Mouse (Mus musculus) intestine, embryonic 15.5 days (tissue): ENCODE results near the gene Akr1cl. TPM values are rescaled to one million over a fixed set of nuclear protein-coding genes. Genes with fewer than 3 reads are reported as not detected.

ENCODE experiments used
- ATAC-seq: fragments of 200-750 bp; cut with Nextera tagmentation; 2 replicates; pipeline ENCODE4 v1.8.0; 2017; ENCODE audit warnings: moderate TSS enrichment, moderate library complexity
- H3K27ac ChIP-seq: fragments of 300-500 bp; sonication (generic); 2 replicates; pipeline ENCODE4 v1.5.1; 2015; ENCODE audit warnings: mild to moderate bottlenecking, inconsistent platforms
- H3K27me3 ChIP-seq: fragments of 300-500 bp; sonication (generic); replicated peaks from 2 replicates; pipeline ENCODE4 v1.6.1; 2015; ENCODE audit warnings: inconsistent platforms
- H3K36me3 ChIP-seq: fragments of 300-500 bp; sonication (generic); 2 replicates; pipeline ENCODE4 v1.6.1; 2015; ENCODE audit warnings: inconsistent platforms
- H3K4me1 ChIP-seq: fragments of 300-500 bp; sonication (generic); replicated peaks from 2 replicates; pipeline ENCODE4 v1.6.1; 2015; ENCODE audit warnings: inconsistent platforms
- H3K4me2 ChIP-seq: fragments of 300-500 bp; sonication (generic); replicated peaks from 2 replicates; pipeline ENCODE4 v1.6.1; 2015; ENCODE audit warnings: mild to moderate bottlenecking, inconsistent platforms
- H3K4me3 ChIP-seq: fragments of 300-500 bp; sonication (generic); replicated peaks from 2 replicates; pipeline ENCODE4 v1.5.1; 2015; ENCODE audit warnings: inconsistent platforms
- H3K9ac ChIP-seq: fragments of 300-500 bp; sonication (generic); 2 replicates; pipeline ENCODE4 v1.6.1; 2015; ENCODE audit warnings: inconsistent platforms
- H3K9me3 ChIP-seq: fragments of 300-500 bp; sonication (generic); 2 replicates; pipeline ENCODE4 v1.6.1; 2016; ENCODE audit warnings: inconsistent platforms
- WGBS: fragments of 180-500 bp; shearing (Covaris S2); methylation state at CpG from one replicate; pipeline ENCODE4 v1.1.7; 2015; 5-methylcytosine and 5-hydroxymethylcytosine counted together
- polyA plus RNA-seq: library from polyadenylated mRNA; unstranded; fragments of >200 nt; fragmentation: Nextera tagmentation; extraction: Ambion mirVana; gene quantifications from 2 replicates; pipeline ENCODE4 v1.2.1, GENCODE M21; 2015

The Akr1cl gene
- polyA plus RNA-seq, 1 experiment from 2014 or later, result 0.49 TPM

DNA sequence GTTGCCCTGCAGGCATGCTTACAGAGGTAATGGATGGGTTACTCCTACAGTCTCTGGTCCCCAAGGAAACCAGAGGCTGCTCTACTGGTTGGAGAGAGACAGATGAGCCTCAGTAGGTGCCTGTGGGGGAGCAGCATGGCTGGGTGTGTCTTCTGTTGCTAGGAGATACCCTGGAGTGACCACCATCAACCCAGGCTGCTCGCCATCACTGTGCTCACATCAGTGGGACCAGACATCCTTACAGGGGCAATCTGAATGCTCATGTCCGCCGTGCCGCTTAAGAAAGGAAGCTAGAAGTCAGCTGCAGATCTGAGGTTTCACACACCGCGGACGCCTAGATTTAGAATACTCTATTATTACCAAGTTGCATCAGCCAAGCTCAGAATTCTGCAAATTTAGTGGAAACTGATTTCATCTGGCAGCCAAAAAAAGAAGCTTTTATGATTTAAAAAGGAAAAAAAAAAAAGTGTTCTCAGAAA is 54.2 kb downstream of the Akr1cl start:
- H3K4me3 ChIP-seq, result no peak overlapping the region
- H3K36me3 ChIP-seq, result no peaks in the 10 kb centered on the region
- ATAC-seq, result no peak
- 71% methylated on average over 7 of the region's 7 CpGs for WGBS
- H3K4me1 ChIP-seq, result no peaks in the 10 kb centered on the region
- H3K9ac ChIP-seq, result no peak overlapping the region
- H3K9me3 ChIP-seq, result no peaks in the 10 kb centered on the region
- H3K4me2 ChIP-seq, result no peak overlapping the region
- H3K27ac ChIP-seq, result no peak overlapping the region
- H3K27me3 ChIP-seq, result no peaks in the 10 kb centered on the region

DNA sequence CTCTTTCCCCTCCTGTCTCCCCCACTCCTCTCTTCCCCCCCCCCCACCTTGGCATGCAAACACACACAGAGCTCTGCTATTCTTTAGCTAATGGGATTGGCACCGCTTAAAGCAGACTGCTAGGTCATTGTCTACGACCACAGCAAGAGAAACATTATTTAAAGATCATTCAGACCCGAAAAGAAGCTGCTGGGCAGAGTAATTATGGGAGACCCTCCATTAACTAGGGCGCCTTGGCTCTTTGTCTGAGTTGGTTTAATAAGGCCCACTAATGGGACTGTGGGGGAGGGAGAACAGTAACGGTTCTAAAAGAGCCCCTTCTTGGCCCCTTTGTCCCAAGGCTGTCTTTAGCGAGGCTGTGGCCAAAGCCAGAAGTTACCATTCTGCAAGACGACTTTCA is 57.2 kb downstream of the Akr1cl start:
- 54% methylated on average over 7 of the region's 7 CpGs for WGBS
- Histone ChIP-seq H3K27ac (no peak overlapping the region), H3K9ac (no peak overlapping the region), H3K4me2 (no peak overlapping the region), H3K36me3 (no peaks in the 10 kb centered on the region), H3K4me1 (no peaks in the 10 kb centered on the region), H3K9me3 (no peaks in the 10 kb centered on the region), H3K4me3 (no peak overlapping the region), H3K27me3 (no peaks in the 10 kb centered on the region)
- ATAC-seq, result no peak

DNA sequence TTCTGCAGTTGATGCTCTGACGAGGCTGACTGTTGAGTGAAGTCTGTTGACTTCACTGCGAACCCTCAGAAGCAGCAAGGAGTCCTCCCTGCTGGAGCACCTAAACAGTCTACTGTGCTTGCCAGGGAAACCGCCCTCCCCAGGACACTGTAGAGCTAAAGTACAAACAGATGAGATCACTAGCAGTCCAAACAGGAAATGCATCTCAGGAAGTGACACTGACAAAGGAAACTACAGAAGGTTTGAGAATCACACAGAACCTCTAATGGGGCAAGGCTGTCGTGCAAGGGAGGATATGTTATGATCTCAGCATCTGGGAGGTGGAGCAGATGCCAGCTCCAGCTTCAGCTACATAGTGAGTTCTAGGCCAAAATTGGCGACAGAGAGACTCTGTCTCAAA is 61.9 kb downstream of the Akr1cl start:
- Histone ChIP-seq H3K36me3 (no peaks in the 10 kb centered on the region), H3K4me2 (no peak overlapping the region), H3K9ac (no peak overlapping the region), H3K4me1 (no peaks in the 10 kb centered on the region), H3K4me3 (no peak overlapping the region), H3K27me3 (no peaks in the 10 kb centered on the region), H3K9me3 (no peaks in the 10 kb centered on the region), H3K27ac (no peak overlapping the region)
- ATAC-seq, result no peak
- WGBS, result 68% methylated on average over 5 of the region's 5 CpGs

Other genes starting within 250 kb of the Akr1cl start
- gene Plekhm3, start 75.9 kb downstream of the Akr1cl start, polyA plus RNA-seq, result 4.7 and 5.9 TPM in 2 replicates
- not detected in 2 replicates for gene Cryge, start 18.4 kb upstream of the Akr1cl start, polyA plus RNA-seq
- gene Crygd, start 30.7 kb upstream of the Akr1cl start, polyA plus RNA-seq, result not detected in 2 replicates
- gene Crygc, start 40.9 kb upstream of the Akr1cl start, polyA plus RNA-seq, result not detected in 2 replicates
- not detected in 2 replicates for gene Crygb, start 49.5 kb upstream of the Akr1cl start, polyA plus RNA-seq
- gene Cryga, start 70.6 kb upstream of the Akr1cl start, polyA plus RNA-seq, result not detected in 2 replicates
- not detected in 2 replicates for gene Gm28845, start 86.8 kb upstream of the Akr1cl start, polyA plus RNA-seq
- 0.13 and 0.28 TPM in 2 replicates for gene D630023F18Rik, start 90.5 kb upstream of the Akr1cl start, polyA plus RNA-seq
- 243 TPM in 2 replicates for gene Idh1, start 153.7 kb upstream of the Akr1cl start, polyA plus RNA-seq
- gene Pikfyve, start 153.9 kb upstream of the Akr1cl start, polyA plus RNA-seq, result 8.3 and 8.6 TPM in 2 replicates
- gene Pth2r, start 249.3 kb upstream of the Akr1cl start, polyA plus RNA-seq, result not detected in 2 replicates